Mouse (Mus musculus): Measurements from ENCODE around the gene Pi4kb. TPM values are rescaled to one million over a fixed set of nuclear protein-coding genes. Genes with fewer than 3 reads are reported as not detected.

Pi4kb gene
- polyA plus RNA-seq, 1 experiment, result 11.3 TPM

GRCm38 (mm10) chr3:95012982-95013381, 38.5 kb downstream of the Pi4kb start:
- TF ChIP-seq POLR2A (IDR thresholded peaks at IDR 0.05; ENCODE audit: insufficient read depth, low read length) (no peak), EP300 (IDR thresholded peaks at IDR 0.05; ENCODE audit: insufficient read depth, low read depth, low read length) (no peak), CTCF (IDR thresholded peaks at IDR 0.05; ENCODE audit: low read depth, low read length) (no peak)
- Histone ChIP-seq H3K36me3 (ENCODE audit: control insufficient read depth, insufficient read depth, low read length, poor library complexity, severe bottlenecking) (peaks cover 25% of the 10 kb centered on the region), H3K27ac (ENCODE audit: insufficient read depth, low read length) (no peak overlapping the region), H3K4me3 (ENCODE audit: low read depth, low read length) (no peak overlapping the region), H3K4me1 (ENCODE audit: control insufficient read depth, insufficient read depth, low read length) (no peaks in the 10 kb centered on the region), H3K9ac (ENCODE audit: low read depth, poor library complexity, severe bottlenecking) (no peak overlapping the region), H3K9me3 (replicated peaks; ENCODE audit: control insufficient read depth, insufficient read depth, low read length, poor library complexity, severe bottlenecking) (no peaks in the 10 kb centered on the region), H3K27me3 (ENCODE audit: control insufficient read depth, insufficient read depth, low read length, poor library complexity, severe bottlenecking) (no peaks in the 10 kb centered on the region)

- Histone ChIP-seq H3K4me3 (ENCODE audit: low read depth, low read length) (peak overlapping the region; percentile 91), H3K27ac (ENCODE audit: insufficient read depth, low read length) (no peak overlapping the region)
Measured at GRCm38 (mm10) chr3:95013699-95014427, 39.3 kb downstream of the Pi4kb start.

GRCm38 (mm10) chr3:95014428-95015151, 40.1 kb downstream of the Pi4kb start:
- Histone ChIP-seq H3K9ac (ENCODE audit: low read depth, poor library complexity, severe bottlenecking) (peak overlapping the region; percentile 70), H3K36me3 (ENCODE audit: control insufficient read depth, insufficient read depth, low read length, poor library complexity, severe bottlenecking) (peaks cover 22% of the 10 kb centered on the region), H3K4me3 (ENCODE audit: low read depth, low read length) (peak overlapping the region; percentile 91), H3K4me1 (ENCODE audit: control insufficient read depth, insufficient read depth, low read length) (no peaks in the 10 kb centered on the region), H3K27me3 (ENCODE audit: control insufficient read depth, insufficient read depth, low read length, poor library complexity, severe bottlenecking) (no peaks in the 10 kb centered on the region), H3K27ac (ENCODE audit: insufficient read depth, low read length) (no peak overlapping the region), H3K9me3 (replicated peaks; ENCODE audit: control insufficient read depth, insufficient read depth, low read length, poor library complexity, severe bottlenecking) (no peaks in the 10 kb centered on the region)
- TF ChIP-seq POLR2A (IDR thresholded peaks at IDR 0.05; ENCODE audit: insufficient read depth, low read length) (no peak), EP300 (IDR thresholded peaks at IDR 0.05; ENCODE audit: insufficient read depth, low read depth, low read length) (no peak), CTCF (IDR thresholded peaks at IDR 0.05; ENCODE audit: low read depth, low read length) (no peak)

More at GRCm38 (mm10) chr3:95013699-95014427, 39.3 kb downstream of the Pi4kb start:
- Histone ChIP-seq H3K9me3 (replicated peaks; ENCODE audit: control insufficient read depth, insufficient read depth, low read length, poor library complexity, severe bottlenecking) (no peaks in the 10 kb centered on the region), H3K27me3 (ENCODE audit: control insufficient read depth, insufficient read depth, low read length, poor library complexity, severe bottlenecking) (no peaks in the 10 kb centered on the region), H3K9ac (ENCODE audit: low read depth, poor library complexity, severe bottlenecking) (peak overlapping the region; percentile 70), H3K36me3 (ENCODE audit: control insufficient read depth, insufficient read depth, low read length, poor library complexity, severe bottlenecking) (peaks cover 25% of the 10 kb centered on the region), H3K4me1 (ENCODE audit: control insufficient read depth, insufficient read depth, low read length) (no peaks in the 10 kb centered on the region)
- TF ChIP-seq POLR2A (IDR thresholded peaks at IDR 0.05; ENCODE audit: insufficient read depth, low read length), result no peak
- no peak for TF ChIP-seq CTCF (IDR thresholded peaks at IDR 0.05; ENCODE audit: low read depth, low read length)
- no peak for TF ChIP-seq EP300 (IDR thresholded peaks at IDR 0.05; ENCODE audit: insufficient read depth, low read depth, low read length)

- TF ChIP-seq POLR2A (IDR thresholded peaks at IDR 0.05; ENCODE audit: insufficient read depth, low read length) (peak; percentile 92), CTCF (IDR thresholded peaks at IDR 0.05; ENCODE audit: low read depth, low read length) (no peak)
- H3K27ac ChIP-seq (ENCODE audit: insufficient read depth, low read length), result peak within 1 kb of the TSS; percentile 91
- peaks cover 15% of the 10 kb centered on the region for H3K36me3 ChIP-seq (ENCODE audit: control insufficient read depth, insufficient read depth, low read length, poor library complexity, severe bottlenecking)
- peak within 1 kb of the TSS; percentile 91 for H3K4me3 ChIP-seq (ENCODE audit: low read depth, low read length)
- H3K4me1 ChIP-seq (ENCODE audit: control insufficient read depth, insufficient read depth, low read length), result no peaks in the 10 kb centered on the region
- no peaks in the 10 kb centered on the region for H3K27me3 ChIP-seq (ENCODE audit: control insufficient read depth, insufficient read depth, low read length, poor library complexity, severe bottlenecking)
- no peaks in the 10 kb centered on the region for H3K9me3 ChIP-seq (replicated peaks; ENCODE audit: control insufficient read depth, insufficient read depth, low read length, poor library complexity, severe bottlenecking)
- H3K9ac ChIP-seq (ENCODE audit: low read depth, poor library complexity, severe bottlenecking), result peak within 1 kb of the TSS; percentile 70
Measured at GRCm38 (mm10) chr3:95015337-95015872, 40.9 kb downstream of the Pi4kb start, which contains the start of gene Zfp687. Gene Zfp687, minus strand, starts transcription at chr3:95015448.

GRCm38 (mm10) chr3:95015891-95016531, 41.5 kb downstream of the Pi4kb start:
- Histone ChIP-seq H3K27ac (ENCODE audit: insufficient read depth, low read length) (peak overlapping the region; percentile 91), H3K9ac (ENCODE audit: low read depth, poor library complexity, severe bottlenecking) (peak overlapping the region; percentile 70), H3K9me3 (replicated peaks; ENCODE audit: control insufficient read depth, insufficient read depth, low read length, poor library complexity, severe bottlenecking) (no peaks in the 10 kb centered on the region), H3K27me3 (ENCODE audit: control insufficient read depth, insufficient read depth, low read length, poor library complexity, severe bottlenecking) (no peaks in the 10 kb centered on the region), H3K36me3 (ENCODE audit: control insufficient read depth, insufficient read depth, low read length, poor library complexity, severe bottlenecking) (peaks cover 11% of the 10 kb centered on the region), H3K4me3 (ENCODE audit: low read depth, low read length) (peak overlapping the region; percentile 60), H3K4me1 (ENCODE audit: control insufficient read depth, insufficient read depth, low read length) (no peaks in the 10 kb centered on the region)
- TF ChIP-seq EP300 (IDR thresholded peaks at IDR 0.05; ENCODE audit: insufficient read depth, low read depth, low read length) (peak; percentile 26; the same call in 1 of the 2 replicates), CTCF (IDR thresholded peaks at IDR 0.05; ENCODE audit: low read depth, low read length) (no peak), POLR2A (IDR thresholded peaks at IDR 0.05; ENCODE audit: insufficient read depth, low read length) (peak; percentile 51)

All from ES-Bruce4 (cell line).